Mouse (Mus musculus) heart, adult 18-20 months (tissue): ENCODE results near the gene Kynu. TPM values are rescaled to one million over a fixed set of nuclear protein-coding genes. Genes with fewer than 3 reads are reported as not detected.
A peak's percentile ranks its signal among the peaks of the same experiment; 100 is the strongest.

Experiments
- DNase-seq, 2 experiments: peaks; one replicate each; pipeline ENCODE4 v3.0.0; 2021 to 2022; ENCODE audit warnings: mixed read lengths in 1 of 2
- long read RNA-seq, 2 experiments: library from polyadenylated mRNA; stranded (forward); transcript quantifications; one replicate each; pipeline ENCODE4 v2.0.0; 2021
- total RNA-seq, 2 experiments: library from RNA; stranded (reverse); gene quantifications; 2 replicates each; pipeline ENCODE4 v1.2.3; 2021

The Kynu gene
- under 1 TPM in 1 of 2 experiments, not detected in 1; 0.80 TPM for total RNA-seq
- long read RNA-seq, experiment 1: 0 reads
- long read RNA-seq, experiment 2: 0 reads

- peak; percentile 7 for DNase-seq
Observed at GRCm38 (mm10) chr2:43555062-43555888, at the start of gene Kynu. Kynu (plus strand) TSS chr2:43555329.

DNA sequence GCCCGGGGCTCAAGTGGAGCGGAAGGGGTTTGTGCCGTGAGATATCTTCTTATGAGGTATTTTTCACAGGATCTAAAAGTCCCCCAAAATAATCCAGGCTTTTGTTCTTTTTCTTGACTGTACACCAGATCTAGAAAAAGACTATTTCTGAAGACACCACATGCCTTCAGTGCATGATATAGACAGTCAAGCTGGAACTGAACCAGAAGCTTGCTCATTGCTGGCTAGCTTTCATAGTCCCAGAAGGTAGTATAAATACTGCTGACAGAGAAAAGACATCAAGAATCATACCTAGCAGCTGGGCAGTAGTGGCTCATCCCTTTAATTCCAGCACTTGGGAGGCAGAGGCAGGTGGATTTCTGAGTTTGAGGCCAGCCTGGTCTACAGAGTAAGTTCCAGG, 48.9 kb upstream of the Kynu start:
- no peak for DNase-seq

DNA sequence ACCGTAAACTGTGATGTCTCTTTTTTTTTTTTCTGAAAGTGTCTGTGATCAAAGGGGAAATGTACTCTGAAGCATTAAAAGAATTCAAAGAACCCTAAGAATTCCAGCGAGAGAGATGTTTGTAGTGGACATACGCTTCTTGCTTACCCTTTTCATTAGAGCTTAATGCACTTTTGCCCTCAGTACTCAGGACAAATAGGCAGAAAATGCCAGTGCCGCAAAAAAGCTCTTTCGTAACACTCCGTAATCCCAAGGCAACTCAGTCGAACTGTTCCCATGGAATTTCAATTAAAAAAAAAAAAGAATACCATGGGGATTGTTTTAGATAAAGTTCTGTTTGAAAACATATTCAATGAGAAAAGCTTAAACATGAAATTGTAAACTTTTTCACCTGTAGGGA, 41.3 kb upstream of the Kynu start:
- no peak for DNase-seq

GRCm38 (mm10) chr2:43534417-43534816, 20.7 kb upstream of the Kynu start:
- DNase-seq: no peak

- no peak for DNase-seq
Observed at GRCm38 (mm10) chr2:43542615-43543014, 12.5 kb upstream of the Kynu start.

GRCm38 (mm10) chr2:43545665-43546064, 9.5 kb upstream of the Kynu start:
- DNase-seq: no peak

- no peak for DNase-seq
Observed at GRCm38 (mm10) chr2:43546448-43546847, 8.7 kb upstream of the Kynu start.

- no peak for DNase-seq
Observed at GRCm38 (mm10) chr2:43554216-43554615, 913 bp upstream of the Kynu start.

DNA sequence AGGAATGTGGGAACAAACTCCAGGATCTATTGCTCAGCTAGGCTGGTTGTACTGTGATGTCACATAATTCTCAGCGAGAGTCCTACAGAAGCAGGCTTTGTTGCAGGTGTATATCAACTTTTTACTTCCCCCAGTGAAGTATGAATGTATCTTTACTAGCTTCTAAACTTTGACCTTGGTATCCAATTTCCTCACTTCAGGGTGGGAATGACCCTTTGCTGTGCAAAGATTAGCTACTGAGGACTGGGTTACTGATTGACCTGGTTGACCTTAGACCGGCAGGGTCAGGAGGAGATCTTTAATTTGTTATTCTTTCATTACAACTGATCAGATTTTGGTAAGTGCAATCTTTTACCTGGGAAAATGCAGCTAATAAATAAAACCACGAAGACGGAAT, 758 bp downstream of the Kynu start:
- no peak for DNase-seq

DNA sequence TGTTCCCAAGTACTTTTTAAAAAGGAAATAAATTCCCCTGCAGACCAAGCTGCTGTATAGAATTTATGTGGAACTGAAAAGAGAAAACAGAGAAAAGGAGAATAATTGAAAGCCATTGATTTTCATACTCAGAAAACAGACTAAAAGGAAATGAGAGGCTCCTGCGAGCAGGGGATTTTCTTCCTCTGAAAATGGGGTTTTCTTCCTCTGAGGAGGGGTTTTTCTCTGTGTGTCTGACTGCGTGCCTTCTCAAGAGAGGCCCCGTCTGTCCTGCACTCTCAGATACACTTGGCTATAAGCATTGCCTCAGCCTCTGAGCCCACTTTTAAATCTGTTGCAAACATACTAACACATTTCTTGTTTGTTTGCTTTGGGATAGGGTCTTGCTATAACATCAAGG, 1.9 kb downstream of the Kynu start:
- no peak for DNase-seq

DNA sequence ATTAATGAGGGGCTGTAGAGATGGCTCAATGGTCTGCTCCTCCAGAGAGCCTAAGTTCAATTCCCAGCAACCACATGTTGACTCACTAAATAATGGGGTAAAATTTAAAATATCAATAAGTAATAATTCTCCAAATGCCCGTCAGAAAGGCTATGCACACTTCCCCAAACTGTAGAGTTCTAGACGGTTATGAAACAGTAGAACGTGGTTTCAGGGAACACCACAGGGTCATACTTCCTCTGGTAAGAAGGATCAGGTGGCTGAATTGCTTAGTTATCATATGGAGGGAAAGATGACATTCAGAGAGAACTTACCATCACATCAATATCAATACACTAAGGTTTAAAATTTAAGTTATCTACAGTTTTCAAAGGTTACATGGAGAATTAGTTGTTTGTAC, 6.1 kb downstream of the Kynu start:
- no peak for DNase-seq

- no peak for DNase-seq
Observed at GRCm38 (mm10) chr2:43562779-43563178, 7.7 kb downstream of the Kynu start.

- no peak for DNase-seq
Observed at GRCm38 (mm10) chr2:43568406-43568805, 13.3 kb downstream of the Kynu start.

- no peak for DNase-seq
Observed at GRCm38 (mm10) chr2:43573526-43573925, 18.4 kb downstream of the Kynu start.

GRCm38 (mm10) chr2:43583243-43583812, 28.2 kb downstream of the Kynu start:
- no peak for DNase-seq

DNA sequence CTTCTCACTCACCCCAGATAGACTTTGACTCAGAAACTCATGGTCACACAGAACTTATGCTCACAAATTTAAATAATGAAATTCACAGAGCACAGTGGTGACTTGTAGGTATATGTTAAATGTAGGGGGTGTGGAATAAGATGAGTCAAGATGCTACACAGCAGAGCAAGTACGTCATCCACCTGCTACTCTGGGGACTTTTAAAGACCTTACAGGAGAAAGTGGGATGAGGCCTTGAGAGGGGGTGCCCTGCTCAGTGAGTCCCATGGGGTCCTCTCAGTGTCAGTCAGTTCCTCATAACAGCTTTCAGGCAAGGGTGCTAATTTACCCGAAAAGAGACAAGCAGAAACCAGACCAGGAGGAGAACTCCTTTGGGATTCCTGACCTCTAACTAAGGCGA, 30.4 kb downstream of the Kynu start:
- DNase-seq: no peak

GRCm38 (mm10) chr2:43587832-43588231, 32.7 kb downstream of the Kynu start:
- DNase-seq: no peak

DNA sequence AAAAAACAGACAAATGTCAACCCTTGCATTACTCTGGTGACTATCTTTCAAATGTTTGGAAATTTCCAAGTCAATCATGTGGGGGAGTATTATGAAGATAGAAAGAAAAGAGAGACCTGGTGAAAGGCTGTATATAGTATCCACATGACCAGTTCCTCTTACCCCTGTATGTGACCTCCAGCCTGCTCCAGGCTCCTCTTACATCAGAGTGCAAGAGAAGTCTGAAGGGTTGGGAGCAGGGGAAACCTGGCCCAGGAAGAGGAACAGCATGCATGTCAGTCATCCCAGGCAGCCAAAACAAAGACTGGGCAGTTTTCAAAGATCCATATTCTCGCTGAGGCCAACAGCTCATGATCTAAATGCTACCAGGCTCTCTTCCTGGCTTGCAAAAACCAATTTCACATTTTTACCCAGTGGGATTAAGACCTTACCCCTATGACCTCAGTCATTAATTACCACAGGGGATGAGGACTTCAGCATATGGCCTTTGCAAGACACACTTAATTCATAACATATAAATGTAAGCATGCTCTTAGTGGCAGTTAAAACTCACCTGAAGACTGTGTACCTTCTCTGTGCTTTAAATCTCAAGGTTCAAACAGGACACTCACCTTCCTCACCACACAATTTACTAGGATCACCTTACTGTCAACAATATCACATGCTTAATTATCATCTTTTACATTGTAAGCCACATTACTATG, 37.0 kb downstream of the Kynu start:
- DNase-seq: no peak

GRCm38 (mm10) chr2:43613571-43613970, 58.4 kb downstream of the Kynu start:
- peak in 1 of 2 experiments; percentile 16 for DNase-seq

DNA sequence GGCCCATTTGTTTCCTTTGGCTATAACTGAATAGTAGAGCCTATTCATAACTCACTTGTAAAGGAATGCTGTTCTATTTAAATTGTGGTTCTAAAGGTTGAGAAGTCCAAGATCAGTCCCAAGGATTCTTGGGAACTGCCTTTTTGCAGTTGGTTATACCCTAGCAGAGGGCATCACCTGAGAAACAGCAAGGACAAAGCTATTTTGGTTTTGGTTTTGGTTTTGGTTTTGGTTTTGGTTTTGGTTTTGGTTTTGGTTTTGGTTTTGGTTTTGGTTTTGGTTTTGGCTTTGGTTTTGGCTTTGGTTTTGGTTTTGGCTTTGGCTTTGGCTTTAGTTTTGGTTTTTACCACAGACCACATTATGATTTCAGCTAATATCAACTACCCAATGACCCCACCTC, 66.0 kb downstream of the Kynu start:
- DNase-seq: no peak

GRCm38 (mm10) chr2:43622844-43623243, 67.7 kb downstream of the Kynu start:
- DNase-seq: peak in 1 of 2 experiments; percentile 2

DNA sequence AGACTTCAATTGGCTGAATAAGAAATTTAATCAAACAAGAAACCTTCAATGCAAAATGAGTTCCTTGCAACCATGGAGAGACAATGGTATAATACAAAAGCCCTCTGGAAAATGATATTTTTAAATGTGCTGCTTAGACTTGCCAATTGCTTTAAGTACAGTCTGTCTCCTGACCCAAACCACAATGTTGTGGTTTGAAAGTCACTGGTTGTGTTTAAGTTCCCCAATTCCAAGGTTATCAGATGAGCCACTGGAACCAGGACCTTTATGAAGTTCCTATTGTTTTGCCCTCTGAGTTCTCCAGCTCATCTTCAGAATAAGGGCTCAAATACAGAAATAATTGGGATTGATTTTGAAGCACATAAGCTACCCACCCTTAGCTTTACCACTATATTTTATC, 76.7 kb downstream of the Kynu start:
- no peak for DNase-seq

DNA sequence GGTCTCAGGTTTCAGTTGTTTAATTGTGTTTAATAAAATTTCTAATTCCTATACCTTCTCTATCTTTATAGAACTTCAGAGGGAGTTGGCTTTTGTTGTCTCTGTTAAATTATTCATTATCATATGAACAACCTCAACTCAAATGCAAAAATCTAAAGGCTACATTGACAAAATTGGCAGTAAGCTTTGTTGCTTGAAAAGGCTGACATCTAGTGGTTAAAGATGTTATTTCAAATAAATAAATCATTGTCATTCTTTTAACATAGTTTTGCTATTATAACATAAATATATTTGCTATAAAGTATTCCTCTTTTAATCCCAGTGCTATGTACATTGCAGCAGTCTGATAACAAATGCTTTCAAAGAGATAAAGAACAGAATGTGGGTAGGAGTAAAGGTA, 81.4 kb downstream of the Kynu start:
- DNase-seq: no peak
